Mouse (Mus musculus) layer of hippocampus, adult 18-20 months (tissue): ENCODE data around the gene Spag7. TPM values are rescaled to one million over a fixed set of nuclear protein-coding genes. Genes with fewer than 3 reads are reported as not detected.
A peak's percentile ranks its signal among the peaks of the same experiment; 100 is the strongest.

Experiments used
- DNase-seq, 2 experiments: peaks; one replicate each; pipeline ENCODE4 v3.0.0; 2022; ENCODE audit warnings: low spot score in 2 of 2
- long read RNA-seq: library from polyadenylated mRNA; stranded (forward); transcript quantifications from one replicate; pipeline ENCODE4 v2.0.0, GENCODE M21; 2021
- total RNA-seq, 2 experiments: library from RNA; stranded (reverse); gene quantifications; 2 replicates each; pipeline ENCODE4 v1.2.3; 2021

Spag7 gene
- 10 to 100 TPM; 50.5 to 51.9 TPM for total RNA-seq
- long read RNA-seq, transcript Spag7-201 (7 exons, 1,159 nt) = major isoform, 23 of 27 reads
- long read RNA-seq, partial matches to known transcripts = 0 of 27 reads
- long read RNA-seq, other reads (novel, unspliced or antisense) = 4 of 27 reads

DNA sequence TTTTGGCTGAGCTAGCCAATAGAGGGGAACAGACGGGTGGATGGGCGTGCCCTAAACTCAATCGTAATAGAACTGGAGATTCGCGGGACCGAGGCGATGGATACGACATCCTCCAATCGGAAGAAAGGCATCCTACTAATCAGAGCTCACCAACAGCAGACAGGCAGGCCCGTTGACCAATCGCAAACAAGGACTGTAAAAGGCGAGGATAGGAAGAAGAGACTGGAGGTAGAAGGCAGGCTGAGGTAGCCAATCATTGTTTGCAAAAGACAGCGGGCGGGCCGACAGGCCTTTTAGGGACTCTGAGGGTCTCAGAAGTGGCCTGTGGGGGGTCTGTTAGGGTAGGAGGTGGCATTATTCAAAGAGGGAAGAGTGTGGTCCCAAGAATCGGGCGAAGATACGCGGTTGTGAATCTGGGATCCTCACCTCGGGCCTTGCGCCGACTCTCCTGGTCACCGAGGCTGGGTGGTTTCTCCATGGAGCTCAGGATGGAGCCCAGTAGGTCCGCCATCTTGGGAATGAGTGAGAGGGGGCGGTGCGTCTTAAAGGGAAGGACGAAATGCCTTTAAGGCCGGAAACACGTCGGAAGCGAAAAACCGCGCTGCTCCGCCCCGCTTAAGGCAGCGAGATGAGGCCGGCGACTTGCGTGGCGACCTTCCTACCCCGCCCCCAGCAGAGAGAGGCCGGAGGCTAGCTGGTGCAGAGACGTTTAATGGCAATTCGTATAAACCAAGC, at the start of gene Spag7:
Spag7 (minus strand) TSS at position 646 of the 735 bp plus-strand sequence.
- peak; percentile 98 to 99 for DNase-seq

GRCm38 (mm10) chr11:70718481-70718880, 49.3 kb upstream of the Spag7 start:
- no peak for DNase-seq

DNA sequence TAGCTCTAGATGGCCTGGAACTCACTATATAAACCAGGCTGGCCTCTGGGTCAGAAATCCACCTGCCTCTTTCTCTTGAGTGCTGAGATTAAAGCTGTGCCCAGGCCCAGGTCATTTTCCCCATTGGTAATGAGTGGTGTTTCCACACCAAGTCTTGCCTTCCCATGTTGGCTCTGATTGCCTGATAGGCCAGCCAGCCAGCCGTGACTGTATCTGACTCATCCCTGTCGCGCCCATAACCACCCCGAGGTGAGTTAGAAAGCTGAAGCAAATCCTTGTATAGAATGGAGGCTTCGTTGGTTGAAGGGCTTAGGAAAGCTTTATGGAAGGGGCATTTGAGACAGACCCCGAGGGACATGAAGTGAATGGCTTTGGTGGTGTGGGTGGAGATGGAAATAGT, 46.6 kb upstream of the Spag7 start:
- no peak for DNase-seq

DNA sequence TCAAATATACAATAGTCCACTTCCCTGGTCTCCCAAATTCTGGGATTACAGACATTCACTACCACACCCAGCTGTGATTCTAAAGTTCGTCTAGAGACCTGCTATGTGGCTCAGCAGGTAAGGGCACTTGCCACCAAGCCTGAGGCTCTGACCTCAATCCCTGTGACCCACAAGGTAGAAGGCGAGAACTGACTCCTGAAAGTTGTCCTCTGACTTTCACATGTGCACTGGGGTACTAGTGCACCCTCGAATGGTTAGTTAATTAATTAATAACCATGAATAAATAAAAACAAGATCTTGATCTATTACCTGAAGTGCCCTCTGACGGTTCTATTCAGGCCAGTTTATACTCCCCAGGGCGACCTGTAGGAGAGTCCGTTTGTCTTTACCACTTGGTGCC, 44.0 kb upstream of the Spag7 start:
- no peak for DNase-seq

DNA sequence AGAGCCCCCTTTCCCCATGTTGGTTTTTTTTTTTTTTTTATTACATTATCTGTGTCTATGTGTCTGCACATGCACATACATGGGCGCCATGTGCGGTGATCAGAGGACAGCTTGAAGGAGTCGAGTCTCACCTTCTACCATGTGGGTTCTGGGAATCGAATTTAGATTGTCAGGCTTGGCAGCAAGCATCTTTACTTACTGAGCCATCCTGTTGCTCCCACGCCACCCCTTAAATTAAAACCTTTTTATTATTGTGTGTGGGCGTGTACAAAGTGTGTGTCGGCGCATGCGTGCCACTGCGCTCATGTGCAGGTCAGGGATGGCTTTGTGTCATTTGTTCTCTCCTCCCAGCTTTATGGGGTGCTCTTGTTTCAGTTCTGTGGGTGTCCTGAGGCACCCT, 41.8 kb upstream of the Spag7 start:
- peak; percentile 46 to 79 for DNase-seq

- no peak for DNase-seq
Observed at GRCm38 (mm10) chr11:70706127-70706526, 36.9 kb upstream of the Spag7 start.

DNA sequence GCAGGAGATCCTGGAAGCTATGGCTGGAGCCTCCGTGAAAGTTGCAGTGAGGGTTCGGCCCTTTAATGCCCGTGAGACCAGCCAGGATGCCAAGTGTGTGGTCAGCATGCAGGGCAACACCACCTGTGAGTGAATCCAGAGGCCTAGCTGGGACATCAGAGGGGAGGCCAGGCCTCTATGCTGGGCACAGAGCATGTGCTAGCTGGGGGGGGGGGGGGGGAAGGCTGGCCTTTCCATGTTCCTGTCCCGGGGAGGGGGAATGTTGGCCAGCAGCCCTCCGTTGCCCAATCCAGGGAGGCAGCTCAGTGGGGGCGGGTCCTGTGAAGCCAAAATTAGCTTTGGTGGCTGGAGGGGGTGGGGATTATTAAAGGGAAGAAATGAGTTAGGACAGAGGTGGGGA, 33.6 kb upstream of the Spag7 start:
- no peak for DNase-seq

- no peak for DNase-seq
Observed at GRCm38 (mm10) chr11:70701984-70702733, 32.9 kb upstream of the Spag7 start.

GRCm38 (mm10) chr11:70701221-70701955, 32.2 kb upstream of the Spag7 start:
- no peak for DNase-seq

DNA sequence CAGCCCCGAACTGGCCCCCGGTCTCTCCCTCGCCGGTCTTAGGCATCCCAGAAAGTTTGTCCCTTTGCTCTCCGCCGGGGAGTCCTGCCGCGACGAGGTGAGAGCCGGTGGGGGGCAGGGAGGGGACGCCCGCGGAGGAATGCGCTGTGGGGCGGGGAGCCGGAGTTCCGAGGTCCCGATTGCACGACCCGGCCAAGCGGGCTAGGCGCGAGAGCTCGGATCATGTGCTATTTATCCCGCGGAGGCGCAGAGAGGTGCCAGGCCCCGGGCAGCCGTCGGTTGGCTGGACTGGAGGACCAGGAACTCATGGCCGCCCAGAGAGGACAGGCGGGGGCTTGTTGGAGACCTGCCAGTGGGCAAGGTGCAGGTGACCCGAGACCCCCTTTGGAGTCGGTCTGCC, 31.4 kb upstream of the Spag7 start:
- peak in 1 of 2 experiments; percentile 61 for DNase-seq

DNA sequence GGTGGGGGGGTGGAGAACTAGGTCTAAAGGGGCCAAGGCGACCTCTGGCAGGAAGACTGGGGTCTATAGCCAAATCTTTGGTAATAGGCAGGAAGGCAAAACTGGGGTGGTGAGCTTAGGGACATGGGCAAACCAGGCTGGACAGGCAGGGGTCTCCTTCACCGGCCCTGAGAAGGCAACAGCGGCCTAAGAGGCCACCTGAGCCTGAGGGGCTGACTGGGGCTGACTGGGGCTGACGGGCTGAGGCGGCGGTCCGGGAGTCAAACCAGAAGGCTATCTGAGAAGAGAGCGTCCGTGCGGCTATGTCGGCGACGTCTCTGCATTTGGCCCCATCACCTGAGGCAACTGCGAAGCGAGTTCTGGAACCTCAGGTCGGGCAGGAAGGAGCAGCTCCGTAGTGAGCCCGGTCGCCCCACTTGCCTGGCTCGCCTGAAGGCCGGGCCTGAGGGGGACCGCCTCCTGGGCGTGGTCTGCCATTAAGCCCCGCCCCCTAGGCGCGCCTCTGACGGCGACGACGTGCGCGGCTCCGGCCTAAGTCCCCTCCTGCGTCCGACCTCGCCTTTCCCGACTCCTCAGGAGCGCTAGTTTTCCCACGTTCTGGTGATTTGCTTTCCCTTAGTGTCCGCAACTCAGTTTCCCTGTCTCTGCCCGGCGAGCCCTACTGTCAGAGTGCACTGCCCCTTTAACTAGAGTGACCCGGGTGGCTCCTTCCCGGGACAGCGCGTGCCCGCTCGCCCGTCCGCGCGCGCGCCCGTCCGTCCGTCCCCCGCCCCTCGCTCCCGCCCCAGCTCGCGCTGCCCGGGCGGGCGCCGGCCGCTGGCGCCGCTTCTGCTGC, 30.7 kb upstream of the Spag7 start, which contains the start of the genes Inca1 and Kif1c:
Inca1 (minus strand) TSS at position 434 of the 835 bp plus-strand sequence.
Kif1c (plus strand) TSS at position 827 of the 835 bp plus-strand sequence.
- peak; percentile 93 to 97 for DNase-seq

DNA sequence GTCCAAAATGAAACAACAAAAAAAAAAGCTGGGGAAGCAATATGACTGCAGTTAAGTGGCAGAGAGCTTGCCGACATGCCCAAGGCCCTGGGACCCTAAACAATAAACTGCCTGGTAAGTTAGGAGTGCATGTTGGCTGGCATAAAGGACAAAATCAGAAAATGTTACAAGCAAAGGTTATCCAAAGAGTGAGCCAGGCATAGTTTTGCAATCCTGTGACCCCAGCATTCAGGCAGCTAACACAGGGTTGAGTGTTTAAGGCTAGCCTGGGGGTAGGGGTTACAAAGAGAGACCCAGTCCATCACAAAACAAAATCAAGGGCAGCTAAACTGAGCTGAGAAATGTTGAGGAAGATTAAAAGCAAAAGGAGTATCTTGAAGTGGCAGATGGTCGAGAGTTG, 29.8 kb upstream of the Spag7 start:
- no peak for DNase-seq

DNA sequence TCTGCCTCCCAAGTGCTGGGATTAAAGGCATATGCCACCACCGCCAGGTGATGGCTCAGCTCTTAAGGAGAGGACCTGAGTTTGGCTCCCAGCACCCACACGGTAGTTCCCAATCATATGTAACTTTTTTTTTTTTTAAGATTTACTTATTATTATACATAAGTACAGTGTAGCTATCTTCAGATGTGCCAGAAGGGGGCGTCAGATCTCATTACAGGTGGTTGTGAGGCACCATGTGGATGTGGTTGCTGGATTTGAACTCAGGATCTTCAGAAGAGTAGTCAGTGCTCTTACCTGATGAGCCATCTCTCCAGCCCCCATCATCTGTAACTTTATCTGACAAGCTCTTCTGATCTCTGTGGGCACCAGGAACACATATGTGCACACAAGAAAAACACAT, 28.2 kb upstream of the Spag7 start:
- DNase-seq = no peak

DNA sequence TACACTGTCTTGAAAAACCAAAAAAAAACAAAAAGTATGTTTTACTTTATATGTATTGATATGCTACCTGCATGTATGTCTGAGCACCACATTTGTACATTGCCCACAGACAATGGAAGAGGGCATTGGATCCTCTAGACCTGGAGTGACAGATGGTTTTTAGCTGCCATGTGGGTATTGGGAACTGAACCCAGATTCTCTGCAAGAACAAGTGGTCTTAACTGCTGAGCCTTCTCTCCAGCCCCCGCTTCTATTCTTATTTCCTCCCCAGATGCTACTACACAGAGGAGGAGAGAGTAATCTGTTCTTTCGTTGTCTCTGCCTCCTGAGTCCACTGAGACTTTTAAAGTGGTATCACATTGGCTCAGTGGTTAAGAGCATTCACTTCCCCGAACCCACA, 24.3 kb upstream of the Spag7 start:
- DNase-seq = peak; percentile 47 to 85

GRCm38 (mm10) chr11:70689578-70689977, 20.4 kb upstream of the Spag7 start:
- DNase-seq = no peak

GRCm38 (mm10) chr11:70688372-70688771, 19.2 kb upstream of the Spag7 start:
- no peak for DNase-seq

DNA sequence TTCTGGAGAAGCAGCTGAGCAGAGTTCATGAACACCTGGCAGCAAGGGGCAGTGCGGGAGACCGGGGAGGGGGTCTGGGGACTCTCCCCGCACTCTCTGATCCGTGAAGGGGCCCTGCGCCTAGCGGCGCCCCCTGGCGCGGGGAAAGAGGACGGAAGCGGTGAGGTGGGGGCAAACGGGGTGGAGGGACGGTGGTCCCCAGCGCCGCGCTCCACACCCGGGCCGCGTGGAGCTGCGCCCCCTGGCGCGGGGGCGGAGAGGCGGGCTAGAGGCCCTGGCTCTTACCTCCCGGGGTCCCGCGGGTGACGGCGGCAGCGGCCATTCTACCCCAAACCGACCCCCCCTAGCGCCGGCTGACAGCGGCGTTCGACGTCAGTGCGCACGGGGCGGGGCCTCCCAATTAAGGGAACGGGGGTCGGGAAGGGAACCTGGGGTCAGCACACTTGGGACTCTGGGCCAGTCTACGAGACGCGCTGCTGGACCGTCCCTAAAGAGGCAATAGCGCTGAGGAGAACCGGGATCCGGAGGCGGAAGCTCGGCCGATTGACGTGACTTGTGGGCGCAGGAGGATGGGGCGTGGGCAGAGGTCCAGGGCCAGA, 18.5 kb upstream of the Spag7 start, which contains the start of gene Camta2:
Camta2 (minus strand) TSS at position 505 of the 599 bp plus-strand sequence.
- peak; percentile 76 to 86 for DNase-seq

DNA sequence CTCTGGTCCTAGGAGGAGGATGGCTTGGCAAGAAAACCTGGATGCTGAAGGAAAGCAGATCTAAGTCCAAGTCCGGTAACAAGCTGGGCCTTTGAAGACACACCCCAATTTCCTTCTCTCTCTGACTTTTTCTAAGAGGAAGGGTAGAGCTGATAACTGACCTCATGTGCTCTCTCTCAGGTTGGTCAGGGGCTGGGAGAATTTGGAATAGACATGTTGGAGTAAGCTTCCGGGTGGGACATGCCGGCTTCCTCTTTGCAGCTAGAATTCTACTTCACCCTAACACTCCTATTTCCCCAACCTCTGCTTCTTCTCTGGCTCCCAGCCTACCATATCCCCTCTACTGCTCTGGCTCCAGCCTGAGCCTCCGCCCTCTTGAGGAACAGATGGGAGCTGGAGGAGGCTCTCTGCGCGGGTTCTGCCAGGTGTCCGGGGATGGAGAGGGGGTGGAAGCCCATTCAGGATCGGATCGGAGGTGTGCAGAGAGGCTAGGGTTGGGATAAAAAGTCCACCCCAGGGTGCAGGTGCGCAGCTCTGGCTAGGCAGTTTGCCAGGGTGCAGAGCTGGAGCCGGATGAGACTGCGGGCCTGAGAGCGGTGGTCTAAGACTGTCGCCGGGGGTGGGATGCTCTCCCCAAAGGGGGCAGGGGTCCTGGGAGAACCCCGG, 17.8 kb upstream of the Spag7 start:
- DNase-seq = peak; percentile 64 to 80

DNA sequence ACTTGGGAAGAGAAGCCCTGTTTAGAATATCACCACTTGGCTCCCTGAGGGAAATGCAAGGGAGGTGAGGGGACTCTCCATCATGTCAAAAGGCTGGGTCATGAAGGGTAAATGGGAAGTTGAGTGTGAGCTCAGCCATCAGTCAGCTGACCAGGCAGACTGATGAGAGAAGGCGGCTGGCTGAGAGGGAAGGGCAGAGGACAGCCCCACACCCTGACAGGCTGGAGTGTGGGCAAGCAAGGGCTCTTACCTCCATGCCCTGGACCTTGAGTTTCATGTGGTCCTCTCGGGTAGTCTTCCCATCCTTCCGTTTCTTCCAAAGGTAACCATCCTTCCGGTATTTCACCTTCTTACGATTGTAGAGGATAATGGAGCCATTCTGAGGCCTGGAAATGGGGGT, 14.4 kb upstream of the Spag7 start:
- DNase-seq = no peak
